ENCODE assay signal across 7 mouse cellular contexts in genomic region chr7:16940292-16940691, GRCm38 (mm10). TPM values are rescaled to one million over a fixed set of nuclear protein-coding genes. Genes with fewer than 3 reads are reported as not detected.
DNase-seq lines count a peak whose midpoint lies in the region; ATAC-seq and TF ChIP-seq lines count a peak whose summit lies in the region.

No protein-coding gene starts in this region.

- no peaks in the 10 kb centered on the region for H3K27me3 ChIP-seq in forebrain, embryonic 15.5 days
- H3K27me3 ChIP-seq in kidney, embryonic 14.5 days (ENCODE audit: control insufficient read depth, insufficient read depth, low read length): peaks cover 6% of the 10 kb centered on the region; the same call in 1 of the 2 replicates
- H3K27me3 ChIP-seq in neural tube, embryonic 15.5 days (replicated peaks): no peaks in the 10 kb centered on the region
- no peaks in the 10 kb centered on the region for H3K27me3 ChIP-seq in cerebellum, adult 2 months (ENCODE audit: control insufficient read depth, insufficient read depth, low read length)

- no peak for TF ChIP-seq POLR2A in cerebellum, adult 2 months (IDR thresholded peaks at IDR 0.05; ENCODE audit: borderline replicate concordance, insufficient read depth, low read length)

- no peak for ATAC-seq in forebrain, embryonic 15.5 days (replicated peaks)
- no peak for ATAC-seq in kidney, embryonic 14.5 days (ENCODE audit: low FRiP score, low TSS enrichment)
- ATAC-seq in neural tube, embryonic 15.5 days (ENCODE audit: low FRiP score): no peak

- no peaks in the 10 kb centered on the region for H3K36me3 ChIP-seq in forebrain, embryonic 15.5 days
- no peaks in the 10 kb centered on the region for H3K36me3 ChIP-seq in kidney, embryonic 14.5 days (ENCODE audit: control insufficient read depth, insufficient read depth, low read length)
- no peaks in the 10 kb centered on the region for H3K36me3 ChIP-seq in neural tube, embryonic 15.5 days

- H3K4me1 ChIP-seq in forebrain, embryonic 15.5 days: peaks cover 64% of the 10 kb centered on the region
- H3K4me1 ChIP-seq in kidney, embryonic 14.5 days (ENCODE audit: control insufficient read depth, insufficient read depth, low read length): peaks cover 8% of the 10 kb centered on the region; the same call in 1 of the 2 replicates
- peaks cover 52% of the 10 kb centered on the region for H3K4me1 ChIP-seq in neural tube, embryonic 15.5 days
- peaks cover 11% of the 10 kb centered on the region for H3K4me1 ChIP-seq in cerebellum, adult 2 months (ENCODE audit: control insufficient read depth, insufficient read depth, low read length)

- no peak for TF ChIP-seq CTCF in cerebellum, adult 2 months (IDR thresholded peaks at IDR 0.05; ENCODE audit: borderline replicate concordance, insufficient read depth, low read depth, low read length)

- H3K9me3 ChIP-seq in forebrain, embryonic 15.5 days: no peaks in the 10 kb centered on the region
- H3K9me3 ChIP-seq in kidney, embryonic 14.5 days (ENCODE audit: control insufficient read depth, low read length): no peaks in the 10 kb centered on the region
- no peaks in the 10 kb centered on the region for H3K9me3 ChIP-seq in neural tube, embryonic 15.5 days (replicated peaks)

- peak overlapping the region; percentile 88 for H3K27ac ChIP-seq in forebrain, embryonic 15.5 days (replicated peaks)
- H3K27ac ChIP-seq in kidney, embryonic 14.5 days (ENCODE audit: low read depth, low read length): peak overlapping the region; percentile 56; the same call in 1 of the 2 replicates
- peak overlapping the region; percentile 43; the same call in 1 of the 2 replicates for H3K27ac ChIP-seq in neural tube, embryonic 15.5 days (replicated peaks)
- no peak overlapping the region for H3K27ac ChIP-seq in cerebellum, adult 2 months (ENCODE audit: insufficient read depth, low read length)

- 28% methylated on average over 7 of the region's 7 CpGs for WGBS in forebrain, embryonic 15.5 days
- 50% methylated on average over 7 of the region's 7 CpGs for WGBS in kidney, embryonic 14.5 days
- 54% methylated on average over 7 of the region's 7 CpGs for WGBS in neural tube, embryonic 15.5 days
- 58% methylated on average over 7 of the region's 7 CpGs for WGBS in cerebellum, adult 2 months

- no peak overlapping the region for H3K9ac ChIP-seq in forebrain, embryonic 15.5 days (replicated peaks)
- no peak overlapping the region for H3K9ac ChIP-seq in kidney, embryonic 14.5 days (ENCODE audit: low read depth, low read length)
- no peak overlapping the region for H3K9ac ChIP-seq in neural tube, embryonic 15.5 days (replicated peaks)

- H3K4me3 ChIP-seq in forebrain, embryonic 15.5 days: no peak overlapping the region
- no peak overlapping the region for H3K4me3 ChIP-seq in kidney, embryonic 14.5 days (ENCODE audit: low read length)
- no peak overlapping the region for H3K4me3 ChIP-seq in neural tube, embryonic 15.5 days (replicated peaks)
- H3K4me3 ChIP-seq in cerebellum, adult 2 months (replicated peaks; ENCODE audit: insufficient read depth, low read depth, low read length): no peak overlapping the region

- H3K4me2 ChIP-seq in forebrain, embryonic 15.5 days (replicated peaks): no peak overlapping the region
- H3K4me2 ChIP-seq in kidney, embryonic 14.5 days (replicated peaks; ENCODE audit: low read depth, low read length): no peak overlapping the region
- H3K4me2 ChIP-seq in neural tube, embryonic 15.5 days: no peak overlapping the region

- peak; percentile 83 for DNase-seq in left cerebral cortex, adult 9 months (ENCODE audit: low spot score in 2 of 2)
- DNase-seq in left cerebral cortex, adult 11 months (ENCODE audit: low spot score): no peak
- no peak for DNase-seq in cerebellum, adult 2 months
- DNase-seq in cerebellum, adult 11-12 months: no peak

RNA-seq across cellular contexts. Expression of gene Pnmal2, which starts 4.2 kb away (rescaled TPM):
- polyA plus RNA-seq in forebrain, embryonic 15.5 days (2015; fragmentation: Nextera tagmentation; extraction: Ambion mirVana): 87.4 and 102 TPM in 2 replicates
- polyA plus RNA-seq in kidney, embryonic 14.5 days (2014; fragmentation: Nextera tagmentation; extraction: Ambion mirVana): 2.5 and 5.5 TPM in 2 replicates
- polyA plus RNA-seq in neural tube, embryonic 15.5 days (2015; fragmentation: Nextera tagmentation; extraction: Ambion mirVana): 117 and 137 TPM in 2 replicates
- 135 and 136 TPM in 2 replicates for polyA plus RNA-seq in cerebellum, adult 2 months (2012; rRNA removed)

RNA-seq across cellular contexts. Expression of gene Calm3, which starts 16.4 kb away (rescaled TPM):
- 291 and 305 TPM in 2 replicates for polyA plus RNA-seq in forebrain, embryonic 15.5 days (2015; fragmentation: Nextera tagmentation; extraction: Ambion mirVana)
- polyA plus RNA-seq in kidney, embryonic 14.5 days (2014; fragmentation: Nextera tagmentation; extraction: Ambion mirVana): 156 and 198 TPM in 2 replicates
- polyA plus RNA-seq in neural tube, embryonic 15.5 days (2015; fragmentation: Nextera tagmentation; extraction: Ambion mirVana): 336 and 404 TPM in 2 replicates
- 1,355 and 1,504 TPM in 2 replicates for polyA plus RNA-seq in cerebellum, adult 2 months (2012; rRNA removed)

RNA-seq across cellular contexts. Expression of gene Pnmal1, which starts 19.2 kb away (rescaled TPM):
- 47.9 and 53.1 TPM in 2 replicates for polyA plus RNA-seq in forebrain, embryonic 15.5 days (2015; fragmentation: Nextera tagmentation; extraction: Ambion mirVana)
- 0.51 and 0.74 TPM in 2 replicates for polyA plus RNA-seq in kidney, embryonic 14.5 days (2014; fragmentation: Nextera tagmentation; extraction: Ambion mirVana)
- 43.3 and 52.0 TPM in 2 replicates for polyA plus RNA-seq in neural tube, embryonic 15.5 days (2015; fragmentation: Nextera tagmentation; extraction: Ambion mirVana)
- 27.4 and 29.9 TPM in 2 replicates for polyA plus RNA-seq in cerebellum, adult 2 months (2012; rRNA removed)

RNA-seq across cellular contexts. Expression of gene Ptgir, which starts 34.0 kb away (rescaled TPM):
- 0.13 and 0.29 TPM in 2 replicates for polyA plus RNA-seq in forebrain, embryonic 15.5 days (2015; fragmentation: Nextera tagmentation; extraction: Ambion mirVana)
- 0.67 and 1.4 TPM in 2 replicates for polyA plus RNA-seq in kidney, embryonic 14.5 days (2014; fragmentation: Nextera tagmentation; extraction: Ambion mirVana)
- polyA plus RNA-seq in neural tube, embryonic 15.5 days (2015; fragmentation: Nextera tagmentation; extraction: Ambion mirVana): 1.1 and 1.3 TPM in 2 replicates
- polyA plus RNA-seq in cerebellum, adult 2 months (2012; rRNA removed): 0.11 TPM in 2 replicates

RNA-seq across cellular contexts. Expression of gene Gm42372, which starts 42.6 kb away (rescaled TPM):
- polyA plus RNA-seq in forebrain, embryonic 15.5 days (2015; fragmentation: Nextera tagmentation; extraction: Ambion mirVana): 3.7 and 4.3 TPM in 2 replicates
- polyA plus RNA-seq in kidney, embryonic 14.5 days (2014; fragmentation: Nextera tagmentation; extraction: Ambion mirVana): 0.29 and 0.47 TPM in 2 replicates
- polyA plus RNA-seq in neural tube, embryonic 15.5 days (2015; fragmentation: Nextera tagmentation; extraction: Ambion mirVana): 5.7 and 6.4 TPM in 2 replicates
- 33.2 and 34.4 TPM in 2 replicates for polyA plus RNA-seq in cerebellum, adult 2 months (2012; rRNA removed)

Comparison
In these comparisons a context has a peak if more than half of its experiments do, and no peak if none do; other contexts are left out.
1. DNase-seq: peak in left cerebral cortex, adult 9 months (2 of 2); none in left cerebral cortex, adult 11 months (single experiment), cerebellum, adult 2 months (0 of 2) and cerebellum, adult 11-12 months (single experiment).
2. RNA of gene Pnmal2, which starts 4.2 kb away (polyA plus RNA-seq): 117 to 137 TPM in neural tube, embryonic 15.5 days, 135 to 136 TPM in cerebellum, adult 2 months and 87.4 to 102 TPM in forebrain, embryonic 15.5 days; 2.5 to 5.5 TPM in kidney, embryonic 14.5 days; every median in the first group is over 10 times any median in the second.
3. RNA of gene Pnmal1, which starts 19.2 kb away (polyA plus RNA-seq): 47.9 to 53.1 TPM in forebrain, embryonic 15.5 days, 43.3 to 52.0 TPM in neural tube, embryonic 15.5 days and 27.4 to 29.9 TPM in cerebellum, adult 2 months; 0.51 to 0.74 TPM in kidney, embryonic 14.5 days; every median in the first group is over 10 times any median in the second.